Mouse (Mus musculus): ENCODE data around the gene Dxo. TPM values are rescaled to one million over a fixed set of nuclear protein-coding genes. Genes with fewer than 3 reads are reported as not detected.

Dxo gene
- polyA plus RNA-seq, 1 experiment from 2014 or later, result 68.6 TPM

DNA sequence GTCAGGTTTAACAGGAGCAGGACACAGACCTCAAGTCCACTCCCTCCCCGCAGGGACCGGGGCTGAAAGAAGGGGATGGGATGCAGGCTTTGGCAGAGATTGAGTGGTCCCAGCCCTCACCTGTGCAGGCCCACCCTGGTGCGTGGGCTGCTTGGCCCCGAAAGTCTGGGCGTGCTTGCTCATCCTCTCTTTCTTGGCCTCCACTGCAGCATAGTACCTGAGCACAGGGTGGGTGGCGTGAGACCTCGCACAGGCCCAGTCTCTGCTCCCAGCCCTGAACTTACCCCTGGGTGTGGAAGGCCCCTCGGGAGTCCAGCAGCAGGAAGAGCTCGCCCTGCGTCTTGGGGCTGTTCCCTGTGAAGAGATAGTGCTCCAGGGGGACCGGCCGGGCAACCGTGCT lies 8.1 kb downstream of the Dxo start:
- H3K4me2 ChIP-seq (ENCODE audit: low read length), result no peak overlapping the region
- DNase-seq, result no peak
- no peak overlapping the region for H3K4me3 ChIP-seq (replicated peaks; ENCODE audit: low read depth, low read length)
- no peak overlapping the region for H3K27ac ChIP-seq (replicated peaks; ENCODE audit: low read depth, low read length)
- no peaks in the 10 kb centered on the region for H3K27me3 ChIP-seq (ENCODE audit: control insufficient read depth, insufficient read depth, low read length)
- no peak for ATAC-seq (ENCODE audit: low FRiP score, low TSS enrichment)
- H3K36me3 ChIP-seq (ENCODE audit: control insufficient read depth, insufficient read depth, low read length), result peaks cover 79% of the 10 kb centered on the region
- no peak overlapping the region for H3K9ac ChIP-seq (replicated peaks; ENCODE audit: low read length)
- H3K4me1 ChIP-seq (ENCODE audit: control insufficient read depth, insufficient read depth, low read length), result peaks cover 7% of the 10 kb centered on the region
- no peaks in the 10 kb centered on the region for H3K9me3 ChIP-seq (ENCODE audit: control insufficient read depth, low read length)
- 96% methylated on average over 13 of the region's 13 CpGs for WGBS

DNA sequence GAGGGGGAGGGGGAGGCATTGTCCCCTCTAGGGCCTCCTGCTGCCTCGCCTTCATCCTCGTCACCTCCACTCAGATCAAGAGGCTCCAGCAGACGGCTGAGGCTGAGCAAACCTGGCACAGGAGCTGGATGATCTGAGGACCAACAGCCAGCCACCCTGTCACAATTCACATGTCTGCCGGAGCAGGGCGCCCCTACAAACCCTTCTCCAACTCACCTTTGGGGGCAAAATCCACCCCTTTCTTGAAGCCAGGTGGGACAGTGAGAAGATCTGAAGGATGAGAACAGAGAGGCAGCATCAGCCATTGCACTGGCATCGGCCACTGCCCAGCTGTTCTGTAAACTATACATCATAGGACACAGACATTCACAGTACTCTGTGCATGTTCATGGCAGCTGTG lies 10.4 kb downstream of the Dxo start:
- H3K9me3 ChIP-seq (ENCODE audit: control insufficient read depth, low read length), result no peaks in the 10 kb centered on the region
- no peak for DNase-seq
- H3K4me3 ChIP-seq (replicated peaks; ENCODE audit: low read depth, low read length), result no peak overlapping the region
- 80% methylated on average over 6 of the region's 6 CpGs for WGBS
- no peak for ATAC-seq (ENCODE audit: low FRiP score, low TSS enrichment)
- H3K27ac ChIP-seq (replicated peaks; ENCODE audit: low read depth, low read length), result no peak overlapping the region
- H3K4me2 ChIP-seq (ENCODE audit: low read length), result no peak overlapping the region
- no peak overlapping the region for H3K9ac ChIP-seq (replicated peaks; ENCODE audit: low read length)
- peaks cover 13% of the 10 kb centered on the region for H3K4me1 ChIP-seq (ENCODE audit: control insufficient read depth, insufficient read depth, low read length)
- H3K27me3 ChIP-seq (ENCODE audit: control insufficient read depth, insufficient read depth, low read length), result no peaks in the 10 kb centered on the region
- peaks cover 57% of the 10 kb centered on the region for H3K36me3 ChIP-seq (ENCODE audit: control insufficient read depth, insufficient read depth, low read length)

DNA sequence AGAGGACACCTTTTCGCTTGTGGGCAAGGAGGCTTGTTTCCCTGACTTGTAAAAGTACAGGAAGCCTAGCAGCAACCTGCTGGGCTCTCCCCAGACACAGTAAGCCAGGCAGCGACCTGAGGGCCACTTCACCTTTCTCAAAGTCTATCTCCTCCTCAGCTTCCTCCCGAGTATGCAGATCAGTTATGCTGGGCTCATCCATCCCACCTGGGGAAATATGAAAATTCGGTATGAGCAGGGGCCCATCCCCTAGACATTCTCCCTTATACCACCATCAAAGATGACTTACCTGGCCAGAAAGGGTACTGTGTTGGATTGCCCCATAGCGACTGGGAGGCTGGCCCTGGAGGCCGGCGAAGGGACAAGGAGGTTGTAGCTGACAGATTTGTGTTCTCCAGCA lies 10.8 kb downstream of the Dxo start:
- no peak overlapping the region for H3K4me2 ChIP-seq (ENCODE audit: low read length)
- H3K9me3 ChIP-seq (ENCODE audit: control insufficient read depth, low read length), result no peaks in the 10 kb centered on the region
- 93% methylated on average over 7 of the region's 7 CpGs for WGBS
- ATAC-seq (ENCODE audit: low FRiP score, low TSS enrichment), result no peak
- peaks cover 57% of the 10 kb centered on the region for H3K36me3 ChIP-seq (ENCODE audit: control insufficient read depth, insufficient read depth, low read length)
- H3K4me3 ChIP-seq (replicated peaks; ENCODE audit: low read depth, low read length), result no peak overlapping the region
- H3K9ac ChIP-seq (replicated peaks; ENCODE audit: low read length), result no peak overlapping the region
- peaks cover 13% of the 10 kb centered on the region for H3K4me1 ChIP-seq (ENCODE audit: control insufficient read depth, insufficient read depth, low read length)
- no peaks in the 10 kb centered on the region for H3K27me3 ChIP-seq (ENCODE audit: control insufficient read depth, insufficient read depth, low read length)
- H3K27ac ChIP-seq (replicated peaks; ENCODE audit: low read depth, low read length), result no peak overlapping the region
- no peak for DNase-seq

DNA sequence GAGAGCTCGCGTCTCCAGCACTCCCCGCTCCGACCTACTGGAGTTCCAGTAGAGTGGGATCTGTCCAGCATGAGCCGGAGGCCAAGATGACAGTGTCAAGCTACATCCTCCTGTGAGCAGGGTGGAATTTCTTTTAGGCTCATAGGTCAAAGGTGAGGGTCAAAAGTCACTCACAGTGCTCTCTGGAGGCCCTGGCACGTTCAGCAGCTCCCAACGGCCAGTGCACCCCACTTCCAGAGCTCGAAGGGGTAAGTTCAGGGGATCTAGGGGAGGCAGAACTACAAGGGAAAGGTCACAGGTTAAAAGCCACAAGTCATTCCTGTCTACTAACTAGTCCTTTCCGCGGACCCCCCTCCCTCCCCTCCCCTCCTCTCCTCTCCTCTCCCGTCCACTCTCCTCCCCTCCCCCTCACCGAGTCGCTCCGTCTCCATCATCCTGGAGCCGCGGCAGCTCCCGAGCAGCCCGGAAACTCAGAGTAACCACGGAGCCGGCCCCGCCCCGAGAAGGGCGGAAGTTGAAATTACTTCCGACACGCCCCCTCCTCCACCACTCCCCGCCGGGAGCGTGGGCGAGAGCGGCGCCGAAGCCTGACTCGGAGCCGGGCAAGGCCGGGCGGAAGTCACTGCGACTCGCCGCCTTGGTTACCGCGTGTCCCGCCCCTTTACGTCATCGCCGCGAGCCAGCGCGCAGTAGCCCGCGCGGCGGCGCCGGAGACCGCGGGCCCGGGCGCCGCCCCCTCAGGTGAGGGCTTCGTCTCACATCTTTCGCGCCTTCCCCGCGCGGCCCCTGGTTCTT lies 13.1 kb downstream of the Dxo start, which contains the start of the genes Skiv2l and Nelfe:
TSS of gene Skiv2l (minus strand) at position 489 of the 795 bp plus-strand sequence.
TSS of gene Nelfe (plus strand) at position 670 of the 795 bp plus-strand sequence.
- Histone ChIP-seq H3K36me3 (ENCODE audit: control insufficient read depth, insufficient read depth, low read length) (peaks cover 57% of the 10 kb centered on the region), H3K4me1 (ENCODE audit: control insufficient read depth, insufficient read depth, low read length) (peaks cover 13% of the 10 kb centered on the region), H3K9me3 (ENCODE audit: control insufficient read depth, low read length) (no peaks in the 10 kb centered on the region), H3K4me2 (ENCODE audit: low read length) (peak within 1 kb of the TSS; percentile 95), H3K9ac (replicated peaks; ENCODE audit: low read length) (peak within 1 kb of the TSS; percentile 88), H3K27me3 (ENCODE audit: control insufficient read depth, insufficient read depth, low read length) (no peaks in the 10 kb centered on the region), H3K27ac (replicated peaks; ENCODE audit: low read depth, low read length) (peak within 1 kb of the TSS; percentile 55; the same call in 1 of the 2 replicates), H3K4me3 (replicated peaks; ENCODE audit: low read depth, low read length) (peak within 1 kb of the TSS; percentile 93)
- DNase-seq (peak; percentile 99), ATAC-seq (ENCODE audit: low FRiP score, low TSS enrichment) (peak; percentile 96)
- under 1% methylated on average over 65 of the region's 65 CpGs for WGBS

DNA sequence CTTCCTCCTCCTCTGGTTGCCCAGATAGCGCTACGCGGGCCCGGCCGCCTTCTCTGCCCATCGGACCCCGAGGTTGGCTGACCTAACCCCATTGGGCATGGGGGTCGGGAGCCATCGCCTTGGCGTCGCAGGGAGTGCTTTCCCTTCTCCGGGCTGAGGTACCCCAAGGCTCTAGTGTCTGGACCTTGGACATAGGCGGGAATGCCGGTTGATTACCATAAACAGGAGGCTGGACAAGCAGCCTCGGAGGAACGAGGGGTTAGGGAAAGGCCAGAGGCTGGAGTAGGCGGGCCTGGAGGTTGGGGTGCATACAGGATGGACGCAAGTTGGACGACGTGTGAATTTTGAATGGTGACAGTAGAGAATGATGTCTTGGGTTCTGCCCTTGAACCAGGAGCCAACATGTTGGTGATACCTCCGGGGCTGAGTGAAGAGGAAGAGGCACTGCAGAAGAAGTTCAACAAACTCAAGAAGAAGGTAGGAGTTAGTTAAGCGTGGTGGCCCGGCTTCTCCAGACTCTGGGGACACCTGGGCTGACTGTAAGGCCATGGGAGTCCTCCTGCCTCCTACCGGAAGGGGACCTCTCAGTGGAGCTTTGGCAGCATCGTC lies 13.8 kb downstream of the Dxo start:
- H3K4me2 ChIP-seq (ENCODE audit: low read length), result peak overlapping the region; percentile 95
- 2% methylated on average over 25 of the region's 25 CpGs for WGBS
- H3K36me3 ChIP-seq (ENCODE audit: control insufficient read depth, insufficient read depth, low read length), result peaks cover 56% of the 10 kb centered on the region
- DNase-seq, result peak; percentile 8
- peaks cover 13% of the 10 kb centered on the region for H3K4me1 ChIP-seq (ENCODE audit: control insufficient read depth, insufficient read depth, low read length)
- H3K9me3 ChIP-seq (ENCODE audit: control insufficient read depth, low read length), result no peaks in the 10 kb centered on the region
- no peak; the same call in 1 of the 2 replicates for ATAC-seq (ENCODE audit: low FRiP score, low TSS enrichment)
- peak overlapping the region; percentile 27; the same call in 1 of the 2 replicates for H3K27ac ChIP-seq (replicated peaks; ENCODE audit: low read depth, low read length)
- no peaks in the 10 kb centered on the region for H3K27me3 ChIP-seq (ENCODE audit: control insufficient read depth, insufficient read depth, low read length)
- H3K9ac ChIP-seq (replicated peaks; ENCODE audit: low read length), result peak overlapping the region; percentile 88
- peak overlapping the region; percentile 93 for H3K4me3 ChIP-seq (replicated peaks; ENCODE audit: low read depth, low read length)

DNA sequence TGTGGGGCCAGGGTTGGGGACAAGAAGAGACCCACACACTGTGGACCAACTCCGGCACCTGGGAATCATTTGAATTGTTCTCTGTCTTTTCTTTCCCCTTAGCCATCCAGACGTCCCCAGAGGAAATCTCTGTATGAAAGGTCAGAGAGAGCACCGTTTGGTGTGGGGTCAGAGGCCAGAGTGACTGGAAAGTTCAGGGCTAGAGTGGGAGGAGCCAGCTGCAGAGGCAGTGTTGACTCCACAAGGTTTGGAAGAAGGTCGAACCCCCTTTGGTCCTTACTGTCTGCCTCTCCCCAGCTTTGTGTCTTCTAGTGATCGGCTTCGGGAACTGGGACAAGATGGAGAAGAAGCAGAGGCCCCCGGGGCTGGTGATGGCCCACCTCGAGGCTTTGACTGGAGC lies 16.7 kb downstream of the Dxo start:
- DNase-seq, result no peak
- ATAC-seq (ENCODE audit: low FRiP score, low TSS enrichment), result no peak
- no peaks in the 10 kb centered on the region for H3K27me3 ChIP-seq (ENCODE audit: control insufficient read depth, insufficient read depth, low read length)
- WGBS, result 84% methylated on average over 8 of the region's 8 CpGs
- H3K36me3 ChIP-seq (ENCODE audit: control insufficient read depth, insufficient read depth, low read length), result peaks cover 54% of the 10 kb centered on the region
- H3K4me3 ChIP-seq (replicated peaks; ENCODE audit: low read depth, low read length), result no peak overlapping the region
- peaks cover 13% of the 10 kb centered on the region for H3K4me1 ChIP-seq (ENCODE audit: control insufficient read depth, insufficient read depth, low read length)
- no peaks in the 10 kb centered on the region for H3K9me3 ChIP-seq (ENCODE audit: control insufficient read depth, low read length)
- no peak overlapping the region for H3K27ac ChIP-seq (replicated peaks; ENCODE audit: low read depth, low read length)
- H3K4me2 ChIP-seq (ENCODE audit: low read length), result no peak overlapping the region
- no peak overlapping the region for H3K9ac ChIP-seq (replicated peaks; ENCODE audit: low read length)

DNA sequence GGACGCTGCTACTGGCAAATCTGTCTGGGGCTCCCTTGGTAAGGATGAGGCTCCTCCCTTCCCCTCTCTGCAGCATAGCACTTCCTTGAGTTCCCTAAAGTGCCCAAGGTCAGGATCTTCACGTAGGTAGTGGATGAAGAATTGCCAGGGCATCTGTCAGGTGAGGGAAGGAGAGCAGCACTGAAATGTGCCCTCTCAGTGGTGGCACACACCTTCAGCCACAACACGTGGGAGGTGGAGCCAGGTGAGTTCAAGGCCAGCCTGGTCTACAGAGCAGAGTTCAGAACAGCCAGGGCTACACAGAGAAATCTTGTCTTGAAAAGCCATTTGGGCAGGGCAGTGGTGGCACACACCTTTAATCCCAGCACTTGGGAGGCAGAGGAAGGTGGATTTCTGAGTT lies 17.9 kb downstream of the Dxo start:
- no peak for DNase-seq
- Histone ChIP-seq H3K9ac (replicated peaks; ENCODE audit: low read length) (no peak overlapping the region), H3K27ac (replicated peaks; ENCODE audit: low read depth, low read length) (no peak overlapping the region), H3K4me1 (ENCODE audit: control insufficient read depth, insufficient read depth, low read length) (peaks cover 7% of the 10 kb centered on the region), H3K9me3 (ENCODE audit: control insufficient read depth, low read length) (no peaks in the 10 kb centered on the region), H3K36me3 (ENCODE audit: control insufficient read depth, insufficient read depth, low read length) (peaks cover 54% of the 10 kb centered on the region), H3K4me3 (replicated peaks; ENCODE audit: low read depth, low read length) (no peak overlapping the region), H3K27me3 (ENCODE audit: control insufficient read depth, insufficient read depth, low read length) (no peaks in the 10 kb centered on the region), H3K4me2 (ENCODE audit: low read length) (no peak overlapping the region)
- WGBS, result 85% methylated on average over 3 of the region's 3 CpGs
- no peak for ATAC-seq (ENCODE audit: low FRiP score, low TSS enrichment)

DNA sequence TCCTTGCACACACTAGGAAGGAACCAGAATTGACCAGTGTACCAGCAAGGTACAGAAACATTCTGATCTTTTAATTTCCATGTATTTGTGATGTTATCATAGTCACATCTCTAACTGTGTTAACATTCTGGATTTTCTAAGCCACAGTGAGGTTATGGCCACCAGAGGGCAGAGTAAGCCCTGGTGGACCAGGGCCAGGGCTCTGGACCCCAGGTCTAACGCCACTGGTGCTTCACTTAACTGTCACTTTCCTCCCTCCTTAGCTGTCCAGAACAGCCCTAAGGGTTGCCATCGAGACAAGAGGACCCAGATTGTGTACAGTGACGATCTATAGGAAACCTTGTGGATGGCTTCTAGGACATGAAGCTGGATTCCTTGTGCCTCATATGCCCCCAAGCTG lies 19.0 kb downstream of the Dxo start:
- H3K4me3 ChIP-seq (replicated peaks; ENCODE audit: low read depth, low read length), result no peak overlapping the region
- H3K27ac ChIP-seq (replicated peaks; ENCODE audit: low read depth, low read length), result no peak overlapping the region
- H3K27me3 ChIP-seq (ENCODE audit: control insufficient read depth, insufficient read depth, low read length), result no peaks in the 10 kb centered on the region
- H3K4me1 ChIP-seq (ENCODE audit: control insufficient read depth, insufficient read depth, low read length), result peaks cover 5% of the 10 kb centered on the region
- no peak overlapping the region for H3K4me2 ChIP-seq (ENCODE audit: low read length)
- 45% methylated on average over 3 of the region's 3 CpGs for WGBS
- no peak overlapping the region for H3K9ac ChIP-seq (replicated peaks; ENCODE audit: low read length)
- no peaks in the 10 kb centered on the region for H3K9me3 ChIP-seq (ENCODE audit: control insufficient read depth, low read length)
- peaks cover 54% of the 10 kb centered on the region for H3K36me3 ChIP-seq (ENCODE audit: control insufficient read depth, insufficient read depth, low read length)
- DNase-seq (peak; percentile 78), ATAC-seq (ENCODE audit: low FRiP score, low TSS enrichment) (no peak)

DNA sequence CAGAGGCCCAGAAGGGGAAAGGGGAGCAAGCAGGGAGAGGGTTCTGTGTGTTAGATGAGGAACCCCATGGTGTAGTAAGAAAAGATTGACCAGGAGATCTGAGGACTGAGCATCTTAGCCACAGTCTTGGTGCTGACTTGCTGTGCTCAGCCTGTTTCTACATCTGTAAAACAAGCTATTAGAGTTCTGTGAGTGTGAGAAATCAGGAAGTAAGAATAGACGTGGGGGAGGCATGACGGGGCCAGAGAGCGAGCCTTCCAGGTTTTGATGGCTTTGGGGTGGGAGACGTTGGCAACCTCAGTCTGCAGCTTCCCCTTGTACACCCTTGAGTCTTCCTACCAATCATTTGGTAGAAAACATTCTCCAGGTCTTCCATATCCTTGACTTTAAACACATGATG lies 21.9 kb downstream of the Dxo start:
- H3K27ac ChIP-seq (replicated peaks; ENCODE audit: low read depth, low read length), result no peak overlapping the region
- H3K4me3 ChIP-seq (replicated peaks; ENCODE audit: low read depth, low read length), result no peak overlapping the region
- no peaks in the 10 kb centered on the region for H3K9me3 ChIP-seq (ENCODE audit: control insufficient read depth, low read length)
- 84% methylated on average over 4 of the region's 4 CpGs for WGBS
- H3K4me2 ChIP-seq (ENCODE audit: low read length), result no peak overlapping the region
- no peak for ATAC-seq (ENCODE audit: low FRiP score, low TSS enrichment)
- H3K36me3 ChIP-seq (ENCODE audit: control insufficient read depth, insufficient read depth, low read length), result peaks cover 40% of the 10 kb centered on the region
- H3K9ac ChIP-seq (replicated peaks; ENCODE audit: low read length), result no peak overlapping the region
- no peaks in the 10 kb centered on the region for H3K4me1 ChIP-seq (ENCODE audit: control insufficient read depth, insufficient read depth, low read length)
- H3K27me3 ChIP-seq (ENCODE audit: control insufficient read depth, insufficient read depth, low read length), result no peaks in the 10 kb centered on the region
- DNase-seq, result no peak

Data from midbrain, embryonic 14.5 days (tissue).